Mouse (Mus musculus) monocyte, adult 5-6 weeks (primary cell): ENCODE results near the gene Eloa. TPM values are rescaled to one million over a fixed set of nuclear protein-coding genes. Genes with fewer than 3 reads are reported as not detected.
"Not testable (repeated sequence)": the region's sequence is repeated elsewhere in the genome, so short reads cannot be mapped to it uniquely, and the experiment has no call there.

Experiments
- ATAC-seq: fragments of 153-309, 156-312 bp; replicated peaks from 2 replicates; pipeline ENCODE4 v1.8.0; 2017; ENCODE audit warnings: mild to moderate bottlenecking; ENCODE audit not compliant: low TSS enrichment, insufficient number of reproducible peaks, severe bottlenecking, poor library complexity, low FRiP score
- total RNA-seq: library from RNA; stranded (forward); fragments of 200-1000, 200-491, 200-594 nt; gene quantifications from 3 replicates; pipeline ENCODE4 v1.2.3, GENCODE M21; 2017

Gene Eloa
- total RNA-seq = 58.0 to 71.9 TPM (median 68.5 TPM) in 3 replicates

- peak; percentile 100 for ATAC-seq
Observed at GRCm38 (mm10) chr4:136021549-136022047, at the start of gene Eloa. Gene Eloa (minus strand): TSS chr4:136021763.

GRCm38 (mm10) chr4:136071178-136071714 lies 49.7 kb upstream of the Eloa start:
- peak; percentile 86 for ATAC-seq

- ATAC-seq = no peak
Observed at GRCm38 (mm10) chr4:136070592-136070991, 49.0 kb upstream of the Eloa start.

- peak; percentile 77 for ATAC-seq
Observed at GRCm38 (mm10) chr4:136069954-136070353, 48.4 kb upstream of the Eloa start.

- ATAC-seq = no peak
Observed at GRCm38 (mm10) chr4:136069313-136069712, 47.8 kb upstream of the Eloa start.

- ATAC-seq = no peak
Observed at GRCm38 (mm10) chr4:136063143-136063542, 41.6 kb upstream of the Eloa start.

- ATAC-seq = not testable (repeated sequence)
Observed at GRCm38 (mm10) chr4:136059800-136060488, 38.4 kb upstream of the Eloa start.

- no peak for ATAC-seq
Observed at GRCm38 (mm10) chr4:136057916-136058315, 36.4 kb upstream of the Eloa start.

- no peak for ATAC-seq
Observed at GRCm38 (mm10) chr4:136056030-136056429, 34.5 kb upstream of the Eloa start.

GRCm38 (mm10) chr4:136053843-136054242 lies 32.3 kb upstream of the Eloa start:
- no peak for ATAC-seq

GRCm38 (mm10) chr4:136053247-136053596 lies 31.7 kb upstream of the Eloa start, which contains the start of gene Rpl11:
Gene Rpl11 (minus strand): TSS chr4:136053428.
- ATAC-seq = peak; percentile 98

GRCm38 (mm10) chr4:136052534-136053246 lies 31.1 kb upstream of the Eloa start:
- no peak for ATAC-seq

GRCm38 (mm10) chr4:136052060-136052459 lies 30.5 kb upstream of the Eloa start:
- ATAC-seq = no peak

- ATAC-seq = no peak
Observed at GRCm38 (mm10) chr4:136050226-136050625, 28.7 kb upstream of the Eloa start.

GRCm38 (mm10) chr4:136048291-136049032 lies 26.9 kb upstream of the Eloa start:
- ATAC-seq = no peak

- ATAC-seq = no peak
Observed at GRCm38 (mm10) chr4:136047626-136048025, 26.1 kb upstream of the Eloa start.

GRCm38 (mm10) chr4:136046888-136047287 lies 25.3 kb upstream of the Eloa start:
- no peak for ATAC-seq

GRCm38 (mm10) chr4:136045091-136045490 lies 23.5 kb upstream of the Eloa start:
- no peak for ATAC-seq

GRCm38 (mm10) chr4:136043784-136044400 lies 22.3 kb upstream of the Eloa start:
- ATAC-seq = no peak
